Mouse (Mus musculus): Measurements from ENCODE around the gene Emc8. TPM values are rescaled to one million over a fixed set of nuclear protein-coding genes. Genes with fewer than 3 reads are reported as not detected.

Emc8 gene
- polyA plus RNA-seq, 1 experiment from 2014 or later: 137 TPM

DNA sequence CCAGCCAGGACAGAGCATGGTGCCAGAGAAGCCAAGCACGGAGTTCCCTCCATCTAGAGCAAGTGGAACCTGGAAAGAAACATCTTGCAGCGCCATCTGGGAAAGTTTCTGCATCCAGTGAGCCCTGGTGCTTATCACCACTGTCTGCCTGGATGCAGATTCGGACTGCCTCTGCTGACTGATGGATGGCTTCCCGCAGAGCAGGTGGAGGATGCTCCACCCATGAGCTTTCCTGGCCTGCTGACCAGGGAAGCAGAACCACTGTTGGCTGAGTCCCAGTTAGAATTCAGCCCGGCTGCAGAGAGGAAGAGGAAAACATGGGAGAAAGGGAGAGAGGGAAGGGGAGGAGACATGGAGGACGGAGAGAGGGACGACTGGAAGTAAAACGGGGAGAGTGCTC is 19.4 kb upstream of the Emc8 start:
- H3K4me3 ChIP-seq (ENCODE audit: low read depth, low read length): no peak overlapping the region
- DNase-seq (ENCODE audit: low spot score) (no peak), ATAC-seq (no peak)
- no peak overlapping the region for H3K27ac ChIP-seq (ENCODE audit: low read length)
- no peaks in the 10 kb centered on the region for H3K27me3 ChIP-seq (replicated peaks; ENCODE audit: insufficient read depth, low read length)
- WGBS: 53% methylated on average over 8 of the region's 8 CpGs
- H3K9ac ChIP-seq (replicated peaks; ENCODE audit: low read depth): no peak overlapping the region
- no peaks in the 10 kb centered on the region for H3K36me3 ChIP-seq (ENCODE audit: insufficient read depth, low read length)
- TF ChIP-seq CTCF (IDR thresholded peaks at IDR 0.05) (no peak), EP300 (IDR thresholded peaks at IDR 0.05) (no peak)
- 0 out of 2 replicates have a peak, but pooled peaks cover 3% of the 10 kb centered on the region for H3K4me1 ChIP-seq (ENCODE audit: insufficient read depth, low read depth, low read length)
- H3K9me3 ChIP-seq (ENCODE audit: low read length): no peaks in the 10 kb centered on the region
- no peak overlapping the region for H3K4me2 ChIP-seq (replicated peaks; ENCODE audit: low read depth, low read length)

DNA sequence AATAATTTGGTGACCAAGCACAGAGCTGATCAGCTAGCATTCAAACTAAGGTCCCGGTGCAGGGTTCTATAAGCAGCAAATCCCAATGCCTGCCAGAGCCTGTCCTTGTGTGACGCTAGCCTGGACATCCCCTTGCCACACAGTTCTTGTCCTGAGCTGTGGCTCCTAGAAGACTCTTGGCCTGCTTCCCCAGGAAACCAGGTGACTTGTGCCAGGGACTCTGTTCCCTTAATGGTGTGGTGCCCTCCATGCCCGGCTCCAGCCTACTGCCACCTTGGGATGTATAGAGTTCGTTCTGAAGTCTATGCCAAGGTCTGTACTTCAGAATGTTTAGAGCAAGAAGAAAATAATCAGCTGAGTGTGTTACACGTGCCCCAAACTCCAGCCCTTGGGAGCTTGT is 18.2 kb upstream of the Emc8 start:
- ATAC-seq (no peak), DNase-seq (ENCODE audit: low spot score) (no peak)
- Histone ChIP-seq H3K36me3 (ENCODE audit: insufficient read depth, low read length) (no peaks in the 10 kb centered on the region), H3K4me2 (replicated peaks; ENCODE audit: low read depth, low read length) (no peak overlapping the region), H3K27me3 (replicated peaks; ENCODE audit: insufficient read depth, low read length) (no peaks in the 10 kb centered on the region), H3K27ac (ENCODE audit: low read length) (no peak overlapping the region), H3K9ac (replicated peaks; ENCODE audit: low read depth) (no peak overlapping the region), H3K4me3 (ENCODE audit: low read depth, low read length) (no peak overlapping the region), H3K9me3 (ENCODE audit: low read length) (no peaks in the 10 kb centered on the region), H3K4me1 (ENCODE audit: insufficient read depth, low read depth, low read length) (0 out of 2 replicates have a peak, but pooled peaks cover 3% of the 10 kb centered on the region)
- WGBS: 77% methylated on average over 5 of the region's 5 CpGs
- TF ChIP-seq EP300 (IDR thresholded peaks at IDR 0.05): no peak

DNA sequence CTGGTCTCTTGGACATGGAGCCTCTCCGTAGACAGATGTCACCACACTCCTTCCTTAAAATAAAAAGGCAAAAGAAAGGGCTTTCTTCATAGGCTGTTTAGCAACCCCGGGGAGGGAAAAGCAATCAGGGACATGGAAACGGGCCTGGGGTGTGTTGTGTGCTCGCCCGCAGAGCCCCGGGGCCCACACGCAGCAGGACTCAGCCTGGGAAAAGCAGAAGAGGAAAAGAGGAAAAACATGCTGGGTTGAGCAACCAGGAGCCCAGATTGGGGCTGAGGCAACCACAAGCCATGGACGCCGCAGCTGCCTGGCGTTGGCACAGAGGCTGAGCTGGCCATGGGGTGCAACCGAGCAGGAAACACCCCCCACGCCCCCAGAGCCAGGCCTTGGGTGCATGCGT is 17.7 kb upstream of the Emc8 start:
- Histone ChIP-seq H3K27ac (ENCODE audit: low read length) (no peak overlapping the region), H3K4me1 (ENCODE audit: insufficient read depth, low read depth, low read length) (0 out of 2 replicates have a peak, but pooled peaks cover 3% of the 10 kb centered on the region), H3K9me3 (ENCODE audit: low read length) (no peaks in the 10 kb centered on the region), H3K36me3 (ENCODE audit: insufficient read depth, low read length) (no peaks in the 10 kb centered on the region), H3K9ac (replicated peaks; ENCODE audit: low read depth) (no peak overlapping the region), H3K4me3 (ENCODE audit: low read depth, low read length) (no peak overlapping the region), H3K27me3 (replicated peaks; ENCODE audit: insufficient read depth, low read length) (no peaks in the 10 kb centered on the region), H3K4me2 (replicated peaks; ENCODE audit: low read depth, low read length) (no peak overlapping the region)
- DNase-seq (ENCODE audit: low spot score): peak; percentile 42
- ATAC-seq: peak; percentile 49
- WGBS: 80% methylated on average over 9 of the region's 13 CpGs
- TF ChIP-seq EP300 (IDR thresholded peaks at IDR 0.05) (no peak), CTCF (IDR thresholded peaks at IDR 0.05) (no peak)

DNA sequence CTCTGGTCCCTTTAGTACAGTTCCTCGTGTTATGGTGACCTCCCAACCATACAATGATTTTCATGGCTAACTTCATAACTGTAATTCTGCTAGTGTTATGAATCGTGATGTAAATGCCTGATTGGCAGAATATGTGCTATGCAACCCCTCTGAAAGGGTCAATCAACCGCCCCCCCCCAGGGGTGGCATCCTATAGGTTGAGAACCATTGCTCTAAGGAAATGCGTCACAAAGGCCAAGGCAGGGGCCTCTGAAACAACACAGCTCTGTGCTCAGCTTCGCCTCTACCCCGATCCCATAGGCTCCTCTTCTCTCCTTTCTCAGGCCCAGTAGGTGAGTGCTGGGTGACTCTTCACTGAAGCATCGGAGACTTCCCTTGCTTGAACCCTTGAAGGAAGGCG is 17.2 kb upstream of the Emc8 start:
- TF ChIP-seq EP300 (IDR thresholded peaks at IDR 0.05): no peak
- TF ChIP-seq CTCF (IDR thresholded peaks at IDR 0.05): no peak
- Histone ChIP-seq H3K9ac (replicated peaks; ENCODE audit: low read depth) (no peak overlapping the region), H3K4me1 (ENCODE audit: insufficient read depth, low read depth, low read length) (0 out of 2 replicates have a peak, but pooled peaks cover 3% of the 10 kb centered on the region), H3K27me3 (replicated peaks; ENCODE audit: insufficient read depth, low read length) (no peaks in the 10 kb centered on the region), H3K36me3 (ENCODE audit: insufficient read depth, low read length) (no peaks in the 10 kb centered on the region), H3K27ac (ENCODE audit: low read length) (peak overlapping the region; percentile 28; the same call in 1 of the 2 replicates), H3K4me2 (replicated peaks; ENCODE audit: low read depth, low read length) (no peak overlapping the region), H3K9me3 (ENCODE audit: low read length) (no peaks in the 10 kb centered on the region), H3K4me3 (ENCODE audit: low read depth, low read length) (no peak overlapping the region)
- WGBS: 82% methylated on average over 8 of the region's 8 CpGs
- DNase-seq (ENCODE audit: low spot score) (no peak), ATAC-seq (no peak)

DNA sequence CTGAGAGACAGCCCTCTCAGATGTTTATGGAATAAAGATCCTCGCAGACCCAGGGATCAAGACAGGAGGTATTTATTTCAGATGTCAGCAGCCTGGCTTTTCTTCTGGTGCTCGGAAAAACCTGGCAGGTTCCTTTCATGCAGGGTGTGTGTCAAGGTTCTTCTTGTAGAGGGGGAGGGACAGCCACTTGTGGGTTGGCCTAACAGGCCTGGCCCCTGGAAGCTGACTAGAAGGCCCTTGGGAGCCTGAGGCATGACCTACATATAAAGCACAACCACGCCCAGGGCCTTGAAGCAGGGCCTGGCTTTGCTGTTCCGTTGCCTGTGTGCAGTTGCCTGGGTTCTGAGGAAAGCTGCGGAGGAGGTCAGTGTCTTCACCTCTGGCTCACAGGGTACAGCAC is 16.7 kb upstream of the Emc8 start:
- ATAC-seq (peak; percentile 59), DNase-seq (ENCODE audit: low spot score) (peak; percentile 58)
- 60% methylated on average over 5 of the region's 5 CpGs for WGBS
- Histone ChIP-seq H3K9ac (replicated peaks; ENCODE audit: low read depth) (no peak overlapping the region), H3K4me1 (ENCODE audit: insufficient read depth, low read depth, low read length) (0 out of 2 replicates have a peak, but pooled peaks cover 3% of the 10 kb centered on the region), H3K4me3 (ENCODE audit: low read depth, low read length) (no peak overlapping the region), H3K4me2 (replicated peaks; ENCODE audit: low read depth, low read length) (no peak overlapping the region), H3K27ac (ENCODE audit: low read length) (no peak overlapping the region), H3K27me3 (replicated peaks; ENCODE audit: insufficient read depth, low read length) (no peaks in the 10 kb centered on the region), H3K9me3 (ENCODE audit: low read length) (no peaks in the 10 kb centered on the region), H3K36me3 (ENCODE audit: insufficient read depth, low read length) (no peaks in the 10 kb centered on the region)
- TF ChIP-seq EP300 (IDR thresholded peaks at IDR 0.05): no peak
- TF ChIP-seq CTCF (IDR thresholded peaks at IDR 0.05): no peak

DNA sequence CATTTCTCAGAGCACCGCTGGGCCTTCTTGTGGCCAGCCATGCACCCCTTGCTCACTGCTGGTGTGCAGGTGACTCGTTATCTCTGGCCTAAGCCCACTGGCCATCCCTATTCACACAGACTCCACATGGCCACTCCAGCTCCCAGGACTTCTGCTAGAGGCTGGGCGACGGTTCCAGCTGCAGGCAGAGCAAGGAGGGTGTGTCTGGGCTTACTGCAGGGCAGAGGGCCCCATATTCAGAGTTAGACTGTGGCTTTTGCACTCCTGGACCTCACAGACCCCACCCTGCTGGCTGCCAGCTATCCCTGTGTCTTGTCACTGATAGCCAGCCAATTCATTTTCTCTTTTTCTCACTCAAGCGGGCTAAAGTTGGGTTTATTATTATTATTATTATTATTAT is 15.7 kb upstream of the Emc8 start:
- Histone ChIP-seq H3K27ac (ENCODE audit: low read length) (no peak overlapping the region), H3K36me3 (ENCODE audit: insufficient read depth, low read length) (no peaks in the 10 kb centered on the region), H3K9me3 (ENCODE audit: low read length) (no peaks in the 10 kb centered on the region), H3K4me2 (replicated peaks; ENCODE audit: low read depth, low read length) (no peak overlapping the region), H3K4me1 (ENCODE audit: insufficient read depth, low read depth, low read length) (0 out of 2 replicates have a peak, but pooled peaks cover 3% of the 10 kb centered on the region), H3K4me3 (ENCODE audit: low read depth, low read length) (no peak overlapping the region), H3K9ac (replicated peaks; ENCODE audit: low read depth) (no peak overlapping the region), H3K27me3 (replicated peaks; ENCODE audit: insufficient read depth, low read length) (no peaks in the 10 kb centered on the region)
- ATAC-seq: no peak
- DNase-seq (ENCODE audit: low spot score): no peak
- TF ChIP-seq EP300 (IDR thresholded peaks at IDR 0.05) (no peak), CTCF (IDR thresholded peaks at IDR 0.05) (no peak)
- WGBS: 59% methylated on average over 5 of the region's 5 CpGs

DNA sequence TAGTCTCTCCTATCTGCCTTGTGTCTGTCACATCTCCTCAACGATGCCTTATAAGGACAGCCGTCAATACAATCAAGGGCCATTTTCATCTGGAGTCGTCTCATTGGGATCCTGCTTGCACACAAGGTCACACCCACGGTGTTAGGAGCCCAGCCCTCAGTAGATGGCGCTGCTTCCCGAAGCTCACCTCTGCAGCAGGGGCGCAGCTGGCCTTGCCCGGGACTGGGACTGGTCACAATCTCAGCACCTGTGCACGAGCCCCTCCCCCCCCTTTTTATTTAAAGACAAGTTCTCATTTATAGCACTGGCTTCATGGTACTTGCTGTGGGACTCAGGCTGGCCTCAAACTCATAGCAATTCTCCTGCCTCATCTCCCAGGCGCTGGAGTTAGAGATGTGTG is 15.2 kb upstream of the Emc8 start:
- Histone ChIP-seq H3K36me3 (ENCODE audit: insufficient read depth, low read length) (no peaks in the 10 kb centered on the region), H3K9me3 (ENCODE audit: low read length) (no peaks in the 10 kb centered on the region), H3K9ac (replicated peaks; ENCODE audit: low read depth) (no peak overlapping the region), H3K27me3 (replicated peaks; ENCODE audit: insufficient read depth, low read length) (no peaks in the 10 kb centered on the region), H3K27ac (ENCODE audit: low read length) (no peak overlapping the region), H3K4me2 (replicated peaks; ENCODE audit: low read depth, low read length) (no peak overlapping the region), H3K4me1 (ENCODE audit: insufficient read depth, low read depth, low read length) (0 out of 2 replicates have a peak, but pooled peaks cover 3% of the 10 kb centered on the region), H3K4me3 (ENCODE audit: low read depth, low read length) (no peak overlapping the region)
- DNase-seq (ENCODE audit: low spot score) (peak; percentile 68), ATAC-seq (peak; percentile 57)
- WGBS: 12% methylated on average over 10 of the region's 10 CpGs
- TF ChIP-seq CTCF (IDR thresholded peaks at IDR 0.05) (peak; percentile 88), EP300 (IDR thresholded peaks at IDR 0.05) (no peak)

Measured in lung, postnatal 0 days (tissue).